Mouse (Mus musculus) c-Kit-negative CD71-positive TER-119-positive erythroid progenitor cells, embryonic 14.5 days (primary cell): ENCODE data around the gene Jmjd1c.
A peak's percentile ranks its signal among the peaks of the same experiment; 100 is the strongest.

ENCODE experiments used
- DNase-seq: peaks from one replicate; pipeline ENCODE4 v3.0.0-alpha.2; 2013; ENCODE audit warnings: low read depth, low spot score

Jmjd1c gene

DNA sequence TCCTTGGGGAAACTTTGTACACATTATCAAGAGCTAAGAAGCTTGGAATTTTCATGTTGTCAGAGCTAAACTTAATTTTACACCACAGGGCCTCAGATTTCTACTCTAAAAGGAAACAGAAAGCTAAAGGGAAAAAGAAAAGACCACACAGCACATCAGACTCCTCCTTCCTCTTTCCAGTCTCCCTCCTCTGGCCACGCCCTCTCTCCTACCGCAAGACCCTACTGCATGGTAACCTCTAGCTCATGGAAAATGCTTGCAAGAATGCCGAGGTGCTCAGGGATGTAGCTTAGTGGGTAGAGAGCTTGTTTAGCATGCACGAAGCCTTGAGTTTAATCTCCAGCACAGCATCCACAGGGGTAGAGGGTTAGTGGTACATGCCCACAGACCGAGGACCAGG is 24.0 kb upstream of the Jmjd1c start:
- DNase-seq: no peak

GRCm38 (mm10) chr10:67072600-67072999 is 23.3 kb upstream of the Jmjd1c start:
- no peak for DNase-seq

- DNase-seq: no peak
Observed at GRCm38 (mm10) chr10:67073577-67073976, 22.3 kb upstream of the Jmjd1c start.

- DNase-seq: no peak
Observed at GRCm38 (mm10) chr10:67075931-67076878, 19.7 kb upstream of the Jmjd1c start.

DNA sequence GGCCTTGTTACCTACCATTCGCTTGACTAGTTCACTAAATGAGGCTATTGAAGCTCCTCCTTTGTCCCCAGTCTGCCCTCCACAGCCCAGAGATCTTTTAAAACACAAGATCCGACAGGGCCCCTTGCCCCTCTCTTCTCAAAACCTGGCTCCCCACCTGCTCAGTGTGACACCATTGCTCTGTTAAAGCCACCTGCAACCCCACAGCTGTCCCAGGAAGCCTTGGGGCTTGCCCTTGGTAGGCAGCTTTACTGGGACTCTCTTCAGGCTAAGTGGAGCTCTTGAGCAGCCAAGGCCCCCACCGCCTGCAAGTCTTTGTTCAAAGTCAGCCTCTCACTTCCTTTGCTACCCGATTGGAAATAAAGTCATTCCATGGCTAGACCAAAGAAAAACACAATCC is 16.9 kb upstream of the Jmjd1c start:
- no peak for DNase-seq

- DNase-seq: no peak
Observed at GRCm38 (mm10) chr10:67081206-67082007, 14.5 kb upstream of the Jmjd1c start.

GRCm38 (mm10) chr10:67082531-67082930 is 13.4 kb upstream of the Jmjd1c start:
- no peak for DNase-seq

GRCm38 (mm10) chr10:67083446-67084166 is 12.3 kb upstream of the Jmjd1c start:
- no peak for DNase-seq

DNA sequence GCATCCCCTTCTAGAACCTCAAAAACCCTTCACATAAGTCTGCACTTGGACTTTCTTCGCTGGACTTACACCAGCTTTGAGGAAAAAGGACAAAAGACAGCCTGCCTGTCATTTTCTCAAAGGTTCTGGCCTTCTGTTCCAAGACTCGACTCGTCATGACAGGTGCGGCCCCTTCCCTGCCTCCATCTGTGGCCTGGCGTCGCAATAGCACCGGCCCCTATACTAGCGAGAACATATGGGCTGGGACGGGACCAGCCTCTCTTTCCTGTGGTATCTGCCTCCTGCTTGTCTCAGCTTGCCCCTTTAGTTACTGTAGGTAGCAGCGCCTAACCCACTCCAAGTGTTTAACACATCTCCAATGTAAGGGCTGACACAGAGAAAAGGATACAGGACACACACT is 10.8 kb upstream of the Jmjd1c start:
- no peak for DNase-seq

DNA sequence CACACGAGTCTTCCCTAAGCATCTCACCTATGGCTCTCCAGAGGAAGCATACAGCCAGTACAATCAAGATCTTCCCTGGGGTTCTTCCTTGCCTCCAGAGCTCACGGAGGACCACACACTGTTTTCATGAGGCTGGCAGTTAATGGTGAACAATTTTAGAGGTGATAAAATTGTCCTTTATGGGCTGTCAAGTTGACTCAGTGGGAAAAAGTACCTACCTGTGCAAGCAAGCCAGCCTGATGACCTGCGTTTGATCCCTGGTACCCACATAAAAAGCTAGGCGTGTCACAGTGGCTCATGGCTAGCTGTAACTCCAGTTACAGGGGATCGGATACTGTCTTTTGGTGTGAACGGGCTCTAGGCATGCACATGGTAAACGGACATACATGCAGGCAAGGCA is 10.0 kb upstream of the Jmjd1c start:
- no peak for DNase-seq

DNA sequence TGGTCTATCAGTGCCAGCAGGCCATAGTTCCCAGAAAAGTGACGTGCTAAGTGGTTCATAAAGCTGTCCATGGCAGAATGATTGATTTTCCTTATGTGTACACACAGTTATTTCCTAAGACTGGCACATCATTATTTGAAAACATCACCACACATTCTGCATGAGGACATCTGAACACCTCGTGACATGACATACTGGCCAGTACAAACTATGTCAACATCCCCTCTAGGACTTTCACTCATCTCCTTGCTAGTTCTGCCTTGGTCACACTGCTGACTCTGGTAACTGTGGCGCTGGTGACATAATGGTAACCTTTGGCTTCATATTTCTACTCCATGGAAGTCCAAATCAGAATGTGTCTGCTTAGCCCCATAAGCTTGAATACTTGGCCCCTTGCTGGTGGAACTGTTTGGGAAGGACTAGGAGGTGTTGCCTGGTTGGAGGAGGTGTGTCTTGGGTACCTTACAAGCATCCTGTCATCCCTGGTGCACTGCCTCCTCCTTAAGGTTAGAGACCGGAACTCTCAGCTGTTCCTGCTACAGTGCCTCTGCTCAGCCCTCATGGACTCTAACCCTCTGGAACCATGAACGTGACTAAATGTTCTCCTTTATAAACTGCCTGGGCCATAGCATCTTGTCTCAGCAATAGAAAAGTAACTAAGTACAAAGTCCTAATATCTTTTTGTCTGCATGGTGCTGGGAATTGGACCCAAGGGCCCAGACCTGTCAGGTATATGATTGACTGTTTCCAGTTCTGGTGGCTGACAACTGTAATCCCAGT is 8.3 kb upstream of the Jmjd1c start:
- DNase-seq: no peak

- no peak for DNase-seq
Observed at GRCm38 (mm10) chr10:67090611-67091010, 5.3 kb upstream of the Jmjd1c start.

- no peak for DNase-seq
Observed at GRCm38 (mm10) chr10:67094922-67095321, 1.0 kb upstream of the Jmjd1c start.

DNA sequence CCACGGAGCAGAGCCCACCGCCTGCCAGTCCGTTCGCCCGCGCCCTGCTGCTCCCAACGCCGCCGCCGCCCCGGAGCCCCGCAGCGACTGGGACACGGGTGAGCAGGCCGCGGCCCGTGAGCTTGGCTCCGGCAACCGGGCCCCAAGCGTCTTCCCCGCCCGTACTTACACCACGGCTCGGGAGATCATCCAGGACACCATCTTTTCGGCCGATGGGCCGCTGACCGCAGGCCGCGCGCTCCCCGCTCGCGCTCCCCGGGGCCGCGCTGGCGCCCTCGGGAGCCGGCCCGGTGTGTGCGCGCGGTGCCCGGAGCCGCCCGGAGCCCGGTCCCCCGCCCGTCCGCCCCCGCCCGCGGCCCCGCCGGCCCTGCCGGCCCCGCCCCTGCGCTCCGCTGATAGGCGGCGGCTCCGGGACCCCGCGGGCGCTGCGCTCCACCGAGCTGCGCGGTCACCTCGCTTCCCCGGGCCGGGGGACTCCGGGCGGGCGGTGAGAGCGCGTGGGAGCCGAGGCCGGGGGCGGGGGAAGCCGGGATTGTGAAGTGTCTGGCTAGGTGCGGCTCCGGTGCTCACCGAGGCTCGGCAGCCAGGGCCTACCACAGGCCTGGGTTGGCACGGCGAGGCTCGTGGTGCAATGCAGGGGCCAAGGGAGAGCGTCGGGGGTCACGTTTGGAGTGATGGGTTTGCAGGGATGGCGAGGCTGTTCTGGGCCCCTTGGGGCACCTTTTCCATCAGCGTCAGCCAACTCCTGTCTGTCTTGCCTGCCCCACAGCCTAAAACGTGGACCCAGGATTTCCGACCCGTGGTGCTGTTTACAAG is 904 bp downstream of the Jmjd1c start, which contains the start of gene Reep3:
TSS of gene Reep3 (minus strand) at position 325 of the 816 bp plus-strand sequence.
- peak; percentile 21 for DNase-seq

DNA sequence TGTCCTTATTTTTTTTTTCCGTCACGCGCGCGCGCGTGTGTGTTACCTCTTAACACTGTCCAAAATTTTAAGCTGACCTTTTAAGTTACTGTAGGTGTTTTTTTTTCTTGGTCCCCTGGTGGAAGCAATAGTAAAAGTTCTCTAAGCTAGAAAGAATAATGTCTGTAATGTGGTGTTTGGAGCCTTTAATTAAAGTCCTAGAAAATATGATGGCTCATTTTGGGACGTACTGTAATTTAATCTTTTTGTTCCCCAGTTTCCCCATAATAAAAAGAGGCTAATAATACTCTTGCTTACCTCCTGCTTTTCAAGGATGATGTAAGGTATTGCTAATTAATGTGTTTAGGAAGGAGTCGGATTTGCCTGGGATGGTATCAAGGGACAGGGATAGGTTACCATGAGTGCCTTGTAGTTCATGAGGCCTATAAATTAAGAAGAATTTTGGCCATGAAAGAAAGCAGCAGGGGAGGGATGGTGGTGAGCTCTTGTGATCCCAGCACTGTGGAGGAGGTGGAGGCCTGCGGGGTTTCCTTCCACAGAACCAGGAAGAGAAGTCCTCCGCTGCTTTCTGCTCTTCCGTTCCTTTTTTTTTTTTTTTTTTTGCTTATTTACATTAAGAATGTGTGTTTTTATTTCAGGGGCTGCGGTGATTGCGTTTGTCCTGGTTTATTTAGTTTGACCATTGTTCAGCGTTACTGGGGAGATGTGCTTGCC is 1.7 kb downstream of the Jmjd1c start:
- no peak for DNase-seq

- no peak for DNase-seq
Observed at GRCm38 (mm10) chr10:67098408-67099050, 2.6 kb downstream of the Jmjd1c start.

- no peak for DNase-seq
Observed at GRCm38 (mm10) chr10:67099183-67099929, 3.4 kb downstream of the Jmjd1c start.

DNA sequence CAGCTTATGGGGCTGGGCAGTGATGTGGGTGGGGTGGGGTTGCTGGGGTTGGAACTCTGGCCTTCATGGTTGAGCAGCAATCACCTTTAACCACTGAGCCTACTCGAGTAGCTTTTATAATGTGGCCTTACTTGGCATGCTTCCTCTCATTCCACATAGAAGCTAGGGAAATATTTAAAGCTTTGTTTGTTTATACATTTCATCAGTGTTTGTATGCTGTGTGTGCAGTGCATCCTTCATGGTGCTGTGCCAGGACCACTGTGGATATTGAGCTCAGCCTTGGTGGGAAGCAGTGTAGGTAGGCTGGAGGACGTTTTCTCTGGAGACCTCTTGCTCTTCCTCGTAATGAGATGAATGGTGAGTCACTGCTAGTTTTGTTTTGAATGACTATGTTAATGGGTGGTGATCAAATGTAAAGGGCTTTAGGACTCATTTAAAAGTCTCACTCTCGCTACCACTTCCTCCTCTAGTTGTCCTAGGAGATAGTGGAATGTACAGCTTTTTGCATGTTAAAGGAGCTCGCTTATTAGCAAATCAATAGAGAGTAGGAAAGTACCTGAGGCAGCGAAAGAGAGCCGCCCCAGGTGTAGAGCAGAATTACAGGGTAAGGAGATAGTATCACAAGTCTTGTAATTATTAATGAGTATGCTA is 4.2 kb downstream of the Jmjd1c start:
- no peak for DNase-seq
